Mouse (Mus musculus): ENCODE data around the gene Nipal3. TPM values are rescaled to one million over a fixed set of nuclear protein-coding genes. Genes with fewer than 3 reads are reported as not detected.
A peak's percentile ranks its signal among the peaks of the same experiment; 100 is the strongest.

The Nipal3 gene
- polyA plus RNA-seq, 1 experiment from 2014 or later = 1.6 TPM

DNA sequence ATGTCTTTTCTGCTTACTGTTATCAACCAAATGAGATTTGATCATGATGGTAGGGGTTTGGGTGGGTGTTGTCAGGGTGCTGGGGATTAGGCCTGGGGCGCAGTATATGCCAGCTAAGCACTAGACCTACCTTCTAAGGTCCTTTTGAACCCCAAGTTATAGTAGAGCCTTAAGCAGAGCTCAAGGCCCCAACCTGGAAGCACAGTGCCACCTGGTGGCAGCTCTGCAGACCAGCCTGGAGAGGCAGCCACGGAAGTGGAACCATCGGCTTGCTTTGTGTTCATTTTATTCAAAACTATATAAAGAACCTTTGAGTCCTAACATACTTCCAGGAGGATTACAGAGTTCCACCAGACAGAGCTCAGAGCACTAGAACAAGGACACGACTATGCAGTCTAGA is 83.2 kb downstream of the Nipal3 start:
- H3K9me3 ChIP-seq (ENCODE audit: low read length) = no peaks in the 10 kb centered on the region
- WGBS (ENCODE audit: insufficient replicate concordance) = 33% methylated on average over 4 of the region's 4 CpGs
- peak; percentile 77 for DNase-seq
- TF ChIP-seq EP300 (IDR thresholded peaks at IDR 0.05; ENCODE audit: low read depth) (no peak), CTCF (IDR thresholded peaks at IDR 0.05; ENCODE audit: low read depth) (peak; percentile 94)
- ATAC-seq = peak; percentile 60
- H3K27me3 ChIP-seq (ENCODE audit: insufficient read depth, low read length) = no peaks in the 10 kb centered on the region
- no peak overlapping the region for H3K9ac ChIP-seq (replicated peaks)
- H3K4me3 ChIP-seq (ENCODE audit: low read depth, low read length) = no peak overlapping the region
- H3K4me2 ChIP-seq (ENCODE audit: low read depth, low read length) = no peak overlapping the region
- no peak overlapping the region for H3K27ac ChIP-seq (ENCODE audit: low read depth)
- H3K36me3 ChIP-seq (replicated peaks; ENCODE audit: insufficient read depth, low read length) = no peaks in the 10 kb centered on the region
- no peaks in the 10 kb centered on the region for H3K4me1 ChIP-seq (ENCODE audit: insufficient read depth)

- 58% methylated on average over 5 of the region's 5 CpGs for WGBS (ENCODE audit: insufficient replicate concordance)
- DNase-seq (peak; percentile 53), ATAC-seq (peak; percentile 17; the same call in 1 of the 2 replicates)
- peaks cover 6% of the 10 kb centered on the region for H3K4me1 ChIP-seq (ENCODE audit: insufficient read depth)
- TF ChIP-seq EP300 (IDR thresholded peaks at IDR 0.05; ENCODE audit: low read depth) (no peak), CTCF (IDR thresholded peaks at IDR 0.05; ENCODE audit: low read depth) (no peak)
- no peak overlapping the region for H3K4me2 ChIP-seq (ENCODE audit: low read depth, low read length)
- no peak overlapping the region for H3K9ac ChIP-seq (replicated peaks)
- H3K4me3 ChIP-seq (ENCODE audit: low read depth, low read length) = no peak overlapping the region
- no peaks in the 10 kb centered on the region for H3K9me3 ChIP-seq (ENCODE audit: low read length)
- no peak overlapping the region for H3K27ac ChIP-seq (ENCODE audit: low read depth)
- no peaks in the 10 kb centered on the region for H3K36me3 ChIP-seq (replicated peaks; ENCODE audit: insufficient read depth, low read length)
- H3K27me3 ChIP-seq (ENCODE audit: insufficient read depth, low read length) = no peaks in the 10 kb centered on the region
These were observed 88.7 kb downstream of the Nipal3 start for GRCm38 (mm10) chr4:135406180-135406579.

DNA sequence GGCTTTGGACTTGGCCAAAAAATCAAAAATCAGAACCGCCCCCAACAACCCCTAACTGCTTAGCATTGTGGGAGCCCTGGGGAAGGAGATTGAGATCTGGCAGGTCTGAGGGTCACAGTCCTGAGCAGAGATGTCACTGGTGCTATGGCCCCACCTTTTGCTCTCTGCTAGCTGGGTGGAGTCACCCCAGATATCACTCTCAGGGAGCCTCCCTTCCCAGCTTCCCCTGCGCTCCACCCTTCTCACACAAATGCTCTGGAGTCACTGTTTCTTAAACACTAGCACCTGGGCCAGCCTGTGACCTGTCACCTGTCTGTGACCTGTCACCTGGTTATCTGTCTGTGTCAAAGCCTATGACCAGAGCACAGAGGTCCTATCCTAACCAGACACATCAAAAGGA is 89.9 kb downstream of the Nipal3 start:
- DNase-seq (no peak), ATAC-seq (no peak)
- Histone ChIP-seq H3K36me3 (replicated peaks; ENCODE audit: insufficient read depth, low read length) (no peaks in the 10 kb centered on the region), H3K9me3 (ENCODE audit: low read length) (no peaks in the 10 kb centered on the region), H3K4me1 (ENCODE audit: insufficient read depth) (peaks cover 6% of the 10 kb centered on the region), H3K27ac (ENCODE audit: low read depth) (no peak overlapping the region), H3K4me3 (ENCODE audit: low read depth, low read length) (no peak overlapping the region), H3K9ac (replicated peaks) (no peak overlapping the region), H3K27me3 (ENCODE audit: insufficient read depth, low read length) (no peaks in the 10 kb centered on the region), H3K4me2 (ENCODE audit: low read depth, low read length) (no peak overlapping the region)
- WGBS (ENCODE audit: insufficient replicate concordance) = 74% methylated on average over 2 of the region's 2 CpGs
- TF ChIP-seq CTCF (IDR thresholded peaks at IDR 0.05; ENCODE audit: low read depth) = no peak
- TF ChIP-seq EP300 (IDR thresholded peaks at IDR 0.05; ENCODE audit: low read depth) = no peak

GRCm38 (mm10) chr4:135404048-135404447 is 90.8 kb downstream of the Nipal3 start:
- Histone ChIP-seq H3K27me3 (ENCODE audit: insufficient read depth, low read length) (no peaks in the 10 kb centered on the region), H3K4me1 (ENCODE audit: insufficient read depth) (peaks cover 6% of the 10 kb centered on the region), H3K36me3 (replicated peaks; ENCODE audit: insufficient read depth, low read length) (no peaks in the 10 kb centered on the region), H3K4me3 (ENCODE audit: low read depth, low read length) (no peak overlapping the region), H3K4me2 (ENCODE audit: low read depth, low read length) (no peak overlapping the region), H3K27ac (ENCODE audit: low read depth) (no peak overlapping the region), H3K9ac (replicated peaks) (no peak overlapping the region), H3K9me3 (ENCODE audit: low read length) (no peaks in the 10 kb centered on the region)
- TF ChIP-seq CTCF (IDR thresholded peaks at IDR 0.05; ENCODE audit: low read depth) = no peak
- no peak for TF ChIP-seq EP300 (IDR thresholded peaks at IDR 0.05; ENCODE audit: low read depth)
- ATAC-seq (no peak), DNase-seq (no peak)
- 78% methylated on average over 10 of the region's 10 CpGs for whole genome bisulfite sequencing (ENCODE audit: insufficient replicate concordance)

GRCm38 (mm10) chr4:135401881-135402280 is 93.0 kb downstream of the Nipal3 start:
- Histone ChIP-seq H3K36me3 (replicated peaks; ENCODE audit: insufficient read depth, low read length) (no peaks in the 10 kb centered on the region), H3K4me1 (ENCODE audit: insufficient read depth) (peaks cover 9% of the 10 kb centered on the region), H3K27me3 (ENCODE audit: insufficient read depth, low read length) (peaks cover 19% of the 10 kb centered on the region), H3K9ac (replicated peaks) (no peak overlapping the region), H3K9me3 (ENCODE audit: low read length) (no peaks in the 10 kb centered on the region), H3K4me3 (ENCODE audit: low read depth, low read length) (no peak overlapping the region), H3K27ac (ENCODE audit: low read depth) (no peak overlapping the region), H3K4me2 (ENCODE audit: low read depth, low read length) (no peak overlapping the region)
- WGBS (ENCODE audit: insufficient replicate concordance) = 50% methylated on average over 7 of the region's 7 CpGs
- no peak for DNase-seq
- no peak for ATAC-seq
- TF ChIP-seq CTCF (IDR thresholded peaks at IDR 0.05; ENCODE audit: low read depth) = no peak

DNA sequence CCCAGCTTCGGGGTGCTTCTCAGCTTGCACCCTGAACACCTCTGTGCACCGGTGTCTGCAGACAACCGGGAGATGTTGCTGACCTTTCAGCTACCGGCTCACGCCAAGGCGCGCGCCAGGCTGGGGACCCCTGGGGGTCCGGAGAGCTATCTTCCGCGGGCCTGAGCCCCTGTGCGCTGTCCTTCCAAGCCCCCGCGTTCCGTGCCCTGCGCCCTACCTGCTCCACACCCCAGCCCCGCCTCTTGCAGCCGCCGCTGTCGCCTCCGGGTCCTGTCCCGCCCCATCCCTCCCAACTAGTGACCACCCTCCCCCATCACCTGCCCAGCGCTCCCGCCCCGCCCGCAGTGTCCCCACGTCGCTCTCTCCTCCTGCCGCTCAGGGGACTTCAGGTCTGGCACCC is 96.8 kb downstream of the Nipal3 start, which contains the start of gene Ncmap:
TSS of gene Ncmap (minus strand) at position 237 of the 400 bp plus-strand sequence.
- H3K27ac ChIP-seq (ENCODE audit: low read depth) = no peak within 1 kb of the TSS
- H3K36me3 ChIP-seq (replicated peaks; ENCODE audit: insufficient read depth, low read length) = no peaks in the 10 kb centered on the region
- no peak for ATAC-seq
- no peaks in the 10 kb centered on the region for H3K9me3 ChIP-seq (ENCODE audit: low read length)
- H3K27me3 ChIP-seq (ENCODE audit: insufficient read depth, low read length) = peaks cover 30% of the 10 kb centered on the region
- H3K4me3 ChIP-seq (ENCODE audit: low read depth, low read length) = peak within 1 kb of the TSS; percentile 6; the same call in 1 of the 2 replicates
- no peak within 1 kb of the TSS for H3K9ac ChIP-seq (replicated peaks)
- under 1% methylated on average over 29 of the region's 29 CpGs for WGBS (ENCODE audit: insufficient replicate concordance)
- H3K4me2 ChIP-seq (ENCODE audit: low read depth, low read length) = peak within 1 kb of the TSS; percentile 42
- H3K4me1 ChIP-seq (ENCODE audit: insufficient read depth) = 0 out of 2 replicates have a peak, but pooled peaks cover 3% of the 10 kb centered on the region
- TF ChIP-seq CTCF (IDR thresholded peaks at IDR 0.05; ENCODE audit: low read depth) (no peak), EP300 (IDR thresholded peaks at IDR 0.05; ENCODE audit: low read depth) (no peak)
- no peak for DNase-seq

Data from liver, postnatal 0 days (tissue).